Mouse (Mus musculus) heart, embryonic 12.5 days (tissue): ENCODE results near the gene Dpm3. TPM values are rescaled to one million over a fixed set of nuclear protein-coding genes. Genes with fewer than 3 reads are reported as not detected.
"Not testable (repeated sequence)": the region's sequence is repeated elsewhere in the genome, so short reads cannot be mapped to it uniquely, and the experiment has no call there.

Experiments
- ATAC-seq: fragments of 200-750 bp; cut with Nextera tagmentation; 2 replicates; pipeline ENCODE4 v1.8.0; 2017; ENCODE audit warnings: moderate TSS enrichment, moderate library complexity; ENCODE audit not compliant: insufficient number of reproducible peaks, low FRiP score
- H3K27ac ChIP-seq: fragments of 300-500 bp; sonication (generic); 2 replicates; pipeline ENCODE4 v1.5.1; 2016; ENCODE audit warnings: mild to moderate bottlenecking, moderate library complexity; ENCODE audit not compliant: poor library complexity, severe bottlenecking
- H3K27me3 ChIP-seq: fragments of 300-500 bp; sonication (generic); replicated peaks from 2 replicates; pipeline ENCODE4 v1.6.1; 2016; ENCODE audit warnings: mild to moderate bottlenecking, moderate library complexity
- H3K36me3 ChIP-seq: fragments of 300-500 bp; sonication (generic); 2 replicates; pipeline ENCODE4 v1.6.1; 2016; ENCODE audit warnings: mild to moderate bottlenecking, moderate library complexity
- H3K4me1 ChIP-seq: fragments of 300-500 bp; sonication (generic); replicated peaks from 2 replicates; pipeline ENCODE4 v1.6.1; 2016; ENCODE audit warnings: mild to moderate bottlenecking
- H3K4me2 ChIP-seq: fragments of 300-500 bp; sonication (generic); 2 replicates; pipeline ENCODE4 v1.6.1; 2016; ENCODE audit warnings: mild to moderate bottlenecking, moderate library complexity
- H3K4me3 ChIP-seq: fragments of 300-500 bp; sonication (generic); 2 replicates; pipeline ENCODE4 v1.5.1; 2016; ENCODE audit warnings: mild to moderate bottlenecking
- H3K9ac ChIP-seq: fragments of 300-500 bp; sonication (generic); 2 replicates; pipeline ENCODE4 v1.6.1; 2016; ENCODE audit warnings: mild to moderate bottlenecking, moderate library complexity
- H3K9me3 ChIP-seq: fragments of 300-500 bp; sonication (generic); replicated peaks from 2 replicates; pipeline ENCODE4 v1.6.1; 2016; ENCODE audit warnings: mild to moderate bottlenecking, moderate library complexity
- WGBS: fragments of 180-500 bp; shearing (Covaris S2); methylation state at CpG from one replicate; pipeline ENCODE4 v1.1.7; 2016; 5-methylcytosine and 5-hydroxymethylcytosine counted together
- polyA plus RNA-seq: library from polyadenylated mRNA; unstranded; fragments of >200 nt; fragmentation: Nextera tagmentation; extraction: Ambion mirVana; gene quantifications from 2 replicates; pipeline ENCODE4 v1.2.1, GENCODE M21; 2016

Dpm3 gene
- polyA plus RNA-seq = 65.1 and 79.2 TPM in 2 replicates

GRCm38 (mm10) chr3:89259076-89259475 lies at the start of gene Dpm3:
Dpm3 (plus strand) TSS chr3:89259358.
- WGBS = 46% methylated on average over 7 of the region's 7 CpGs
- no peak for ATAC-seq
- Histone ChIP-seq H3K27me3 (no peaks in the 10 kb centered on the region), H3K27ac (no peak within 1 kb of the TSS), H3K9ac (no peak within 1 kb of the TSS), H3K4me3 (no peak within 1 kb of the TSS), H3K36me3 (no peaks in the 10 kb centered on the region), H3K4me1 (0 out of 2 replicates have a peak, but pooled peaks cover 7% of the 10 kb centered on the region), H3K4me2 (no peak within 1 kb of the TSS), H3K9me3 (no peaks in the 10 kb centered on the region)

GRCm38 (mm10) chr3:89209731-89210130 lies 49.4 kb upstream of the Dpm3 start:
- no peak overlapping the region for H3K4me3 ChIP-seq
- H3K9me3 ChIP-seq = no peaks in the 10 kb centered on the region
- 91% methylated on average over 7 of the region's 7 CpGs for WGBS
- no peak overlapping the region; the same call in 1 of the 2 replicates for H3K27ac ChIP-seq
- peaks cover 15% of the 10 kb centered on the region for H3K4me1 ChIP-seq
- H3K27me3 ChIP-seq = no peaks in the 10 kb centered on the region
- ATAC-seq = no peak
- no peak overlapping the region for H3K4me2 ChIP-seq
- H3K36me3 ChIP-seq = peaks cover 67% of the 10 kb centered on the region
- H3K9ac ChIP-seq = no peak overlapping the region

- 78% methylated on average over 13 of the region's 13 CpGs for WGBS
- H3K4me2 ChIP-seq = no peak overlapping the region
- H3K9me3 ChIP-seq = no peaks in the 10 kb centered on the region
- peak overlapping the region; percentile 50 for H3K27ac ChIP-seq
- no peak overlapping the region for H3K4me3 ChIP-seq
- no peak overlapping the region for H3K9ac ChIP-seq
- no peaks in the 10 kb centered on the region for H3K27me3 ChIP-seq
- no peak for ATAC-seq
- peaks cover 19% of the 10 kb centered on the region for H3K4me1 ChIP-seq
- H3K36me3 ChIP-seq = peaks cover 63% of the 10 kb centered on the region
Measured at GRCm38 (mm10) chr3:89210162-89210561, 49.0 kb upstream of the Dpm3 start.

GRCm38 (mm10) chr3:89210731-89211130 lies 48.4 kb upstream of the Dpm3 start:
- no peak overlapping the region for H3K9ac ChIP-seq
- H3K36me3 ChIP-seq = peaks cover 57% of the 10 kb centered on the region
- no peaks in the 10 kb centered on the region for H3K27me3 ChIP-seq
- no peaks in the 10 kb centered on the region for H3K9me3 ChIP-seq
- WGBS = 66% methylated on average over 7 of the region's 7 CpGs
- no peak overlapping the region for H3K4me3 ChIP-seq
- H3K4me2 ChIP-seq = no peak overlapping the region
- H3K27ac ChIP-seq = peak overlapping the region; percentile 50
- H3K4me1 ChIP-seq = peaks cover 25% of the 10 kb centered on the region
- no peak for ATAC-seq

GRCm38 (mm10) chr3:89213803-89214530 lies 45.2 kb upstream of the Dpm3 start:
- H3K27ac ChIP-seq = peak overlapping the region; percentile 99
- H3K9me3 ChIP-seq = no peaks in the 10 kb centered on the region
- H3K4me1 ChIP-seq = peaks cover 29% of the 10 kb centered on the region
- peak; percentile 94 for ATAC-seq
- H3K27me3 ChIP-seq = no peaks in the 10 kb centered on the region
- peak overlapping the region; percentile 78 for H3K4me2 ChIP-seq
- H3K36me3 ChIP-seq = peaks cover 25% of the 10 kb centered on the region
- peak overlapping the region; percentile 66 for H3K4me3 ChIP-seq
- WGBS = 0% methylated on average over 69 of the region's 69 CpGs
- peak overlapping the region; percentile 88 for H3K9ac ChIP-seq

GRCm38 (mm10) chr3:89214681-89215411 lies 44.3 kb upstream of the Dpm3 start, which contains the start of gene Thbs3:
Thbs3 (plus strand) TSS chr3:89215180.
- ATAC-seq = no peak
- H3K27ac ChIP-seq = peak within 1 kb of the TSS; percentile 99
- H3K9ac ChIP-seq = peak within 1 kb of the TSS; percentile 88
- peak within 1 kb of the TSS; percentile 66 for H3K4me3 ChIP-seq
- no peaks in the 10 kb centered on the region for H3K27me3 ChIP-seq
- peak within 1 kb of the TSS; percentile 78 for H3K4me2 ChIP-seq
- H3K4me1 ChIP-seq = peaks cover 37% of the 10 kb centered on the region
- peaks cover 16% of the 10 kb centered on the region for H3K36me3 ChIP-seq
- no peaks in the 10 kb centered on the region for H3K9me3 ChIP-seq
- 1% methylated on average over 19 of the region's 19 CpGs for WGBS

- no peaks in the 10 kb centered on the region for H3K27me3 ChIP-seq
- 0 out of 2 replicates have a peak, but pooled peaks have one; percentile 13 for ATAC-seq
- H3K4me2 ChIP-seq = peak overlapping the region; percentile 78
- peaks cover 7% of the 10 kb centered on the region for H3K36me3 ChIP-seq
- peaks cover 38% of the 10 kb centered on the region for H3K4me1 ChIP-seq
- peak overlapping the region; percentile 66 for H3K4me3 ChIP-seq
- 0 out of 2 replicates have a peak overlapping the region, but pooled peaks have one; percentile 99 for H3K27ac ChIP-seq
- 0% methylated on average over 6 of the region's 6 CpGs for WGBS
- H3K9me3 ChIP-seq = no peaks in the 10 kb centered on the region
- peak overlapping the region; percentile 88; the same call in 1 of the 2 replicates for H3K9ac ChIP-seq
Measured at GRCm38 (mm10) chr3:89215853-89216252, 43.3 kb upstream of the Dpm3 start.

- H3K4me2 ChIP-seq = not testable (repeated sequence)
- 70% methylated on average over 7 of the region's 7 CpGs for WGBS
- H3K4me1 ChIP-seq = peaks cover 34% of the 10 kb centered on the region
Measured at GRCm38 (mm10) chr3:89216407-89216806, 42.8 kb upstream of the Dpm3 start.

GRCm38 (mm10) chr3:89218271-89218670 lies 40.9 kb upstream of the Dpm3 start:
- no peaks in the 10 kb centered on the region for H3K9me3 ChIP-seq
- H3K36me3 ChIP-seq = 0 out of 2 replicates have a peak, but pooled peaks cover 6% of the 10 kb centered on the region
- H3K27me3 ChIP-seq = no peaks in the 10 kb centered on the region
- H3K9ac ChIP-seq = no peak overlapping the region
- no peak overlapping the region for H3K4me2 ChIP-seq
- H3K4me1 ChIP-seq = peaks cover 27% of the 10 kb centered on the region
- H3K27ac ChIP-seq = no peak overlapping the region
- no peak for ATAC-seq
- 78% methylated on average over 1 of the region's 1 CpGs for WGBS
- no peak overlapping the region for H3K4me3 ChIP-seq

More at GRCm38 (mm10) chr3:89216407-89216806, 42.8 kb upstream of the Dpm3 start:
- not testable (repeated sequence) for ATAC-seq, H3K27ac ChIP-seq, H3K36me3 ChIP-seq, H3K4me3 ChIP-seq, H3K27me3 ChIP-seq, H3K9ac ChIP-seq, H3K9me3 ChIP-seq

GRCm38 (mm10) chr3:89219546-89219945 lies 39.6 kb upstream of the Dpm3 start:
- WGBS = 18% methylated on average over 8 of the region's 8 CpGs
- Histone ChIP-seq H3K4me2 (no peak overlapping the region), H3K36me3 (0 out of 2 replicates have a peak, but pooled peaks cover 6% of the 10 kb centered on the region), H3K9me3 (no peaks in the 10 kb centered on the region), H3K27me3 (0 out of 2 replicates have a peak, but pooled peaks cover 3% of the 10 kb centered on the region), H3K4me3 (no peak overlapping the region), H3K27ac (peak overlapping the region; percentile 22; the same call in 1 of the 2 replicates), H3K4me1 (peaks cover 25% of the 10 kb centered on the region), H3K9ac (peak overlapping the region; percentile 16; the same call in 1 of the 2 replicates)
- ATAC-seq = no peak

GRCm38 (mm10) chr3:89221167-89221566 lies 38.0 kb upstream of the Dpm3 start:
- Histone ChIP-seq H3K27me3 (peaks cover 19% of the 10 kb centered on the region), H3K4me3 (no peak overlapping the region), H3K9me3 (no peaks in the 10 kb centered on the region), H3K4me2 (no peak overlapping the region), H3K9ac (no peak overlapping the region), H3K4me1 (peaks cover 15% of the 10 kb centered on the region), H3K27ac (no peak overlapping the region), H3K36me3 (0 out of 2 replicates have a peak, but pooled peaks cover 6% of the 10 kb centered on the region)
- ATAC-seq = no peak
- 87% methylated on average over 5 of the region's 5 CpGs for WGBS
